Mouse (Mus musculus) brain, embryonic 14.5 days (tissue): Measurements from ENCODE around the gene Parvb.

Experiments
- CTCF ChIP-seq: fragments of 200-500 bp; IDR thresholded peaks from 2 replicates; pipeline ENCODE4 v1.5.1; 2012; ENCODE audit warnings: inconsistent platforms, mild to moderate bottlenecking, moderate library complexity, borderline replicate concordance; ENCODE audit not compliant: insufficient read depth, insufficient read length; ENCODE audit errors: extremely low read depth
- POLR2A ChIP-seq: fragments of 200-500 bp; IDR thresholded peaks from 2 replicates; pipeline ENCODE4 v1.6.1; 2012; ENCODE audit warnings: mild to moderate bottlenecking, inconsistent platforms, borderline replicate concordance; ENCODE audit not compliant: poor library complexity, insufficient read depth, insufficient read length, severe bottlenecking; ENCODE audit errors: extremely low read depth

GRCm38 (mm10) chr15:84280309-84280708 lies 48.5 kb downstream of the Parvb start:
- TF ChIP-seq CTCF (no peak), POLR2A (no peak)
